Mouse (Mus musculus) layer of hippocampus, adult 8-10 months (tissue): ENCODE measurements around the gene Trim6. TPM values are rescaled to one million over a fixed set of nuclear protein-coding genes. Genes with fewer than 3 reads are reported as not detected.

Source experiments
- total RNA-seq, 4 experiments: library from RNA; stranded (reverse); gene quantifications; 2 replicates each; pipeline ENCODE4 v1.2.4; 2022

Gene Trim6
- total RNA-seq, 4 experiments from 2014 or later = 0.14 to 0.29 (median 0.16) TPM

Other genes with a start within 250 kb of the Trim6 start
- gene Olfr635, start 247.6 kb upstream of the Trim6 start, total RNA-seq = under 1 TPM in 3 of 4 experiments, not detected in 1; 0.04 to 0.05 (median 0.04) TPM
- not detected for gene Olfr638, start 220.0 kb upstream of the Trim6 start, total RNA-seq
- under 1 TPM in 3 of 4 experiments, not detected in 1; 0.06 to 0.31 (median 0.18) TPM for gene Olfr639, start 201.5 kb upstream of the Trim6 start, total RNA-seq
- gene Olfr640, start 193.2 kb upstream of the Trim6 start, total RNA-seq = not detected
- gene Olfr641, start 183.3 kb upstream of the Trim6 start, total RNA-seq = not detected
- not detected for gene Olfr642, start 166.1 kb upstream of the Trim6 start, total RNA-seq
- gene 4930516K23Rik, start 157.3 kb upstream of the Trim6 start, total RNA-seq = not detected
- not detected for gene Olfr644, start 146.9 kb upstream of the Trim6 start, total RNA-seq
- not detected for gene Olfr645, start 133.3 kb upstream of the Trim6 start, total RNA-seq
- gene Olfr646, start 113.9 kb upstream of the Trim6 start, total RNA-seq = not detected
- gene Ubqln5, start 89.0 kb upstream of the Trim6 start, total RNA-seq = not detected
- not detected for gene Olfr643, start 81.4 kb upstream of the Trim6 start, total RNA-seq
- not detected for gene Ubqln3, start 75.5 kb upstream of the Trim6 start, total RNA-seq
- gene Ubqlnl, start 68.2 kb upstream of the Trim6 start, total RNA-seq = not detected
- gene Olfm5, start 54.0 kb upstream of the Trim6 start, total RNA-seq = not detected
- under 1 TPM; 0.14 to 0.31 (median 0.22) TPM for gene Olfr648, start 35.4 kb upstream of the Trim6 start, total RNA-seq
- gene Olfr649, start 22.8 kb upstream of the Trim6 start, total RNA-seq = not detected
- 1 to 10 TPM; 1.7 to 4.0 (median 2.7) TPM for gene Trim34a, start 25.7 kb downstream of the Trim6 start, total RNA-seq
- 1 to 10 TPM in 2 of 4 experiments, under 1 TPM in 2; 0.47 to 1.7 (median 1.2) TPM for gene Trim5, start 69.3 kb downstream of the Trim6 start, total RNA-seq
- 1 to 10 TPM; 2.6 to 5.4 (median 4.4) TPM for gene Trim12a, start 96.7 kb downstream of the Trim6 start, total RNA-seq
- gene Trim34b, start 110.7 kb downstream of the Trim6 start, total RNA-seq = under 1 TPM in 2 of 4 experiments, not detected in 2; 0.29 to 0.34 TPM
- gene Trim12c, start 134.6 kb downstream of the Trim6 start, total RNA-seq = 1 to 10 TPM; 1.5 to 3.4 (median 2.4) TPM
- under 1 TPM in 3 of 4 experiments, not detected in 1; 0.18 to 0.33 (median 0.25) TPM for gene Trim30b, start 151.1 kb downstream of the Trim6 start, total RNA-seq
- gene Trim30c, start 182.0 kb downstream of the Trim6 start, total RNA-seq = under 1 TPM in 1 of 4 experiments, not detected in 3; 0.22 TPM
- 1 to 10 TPM in 2 of 4 experiments, under 1 TPM in 2; 0.51 to 6.2 (median 3.0) TPM for gene Trim30a, start 246.4 kb downstream of the Trim6 start, total RNA-seq